Mouse (Mus musculus): ENCODE measurements around the gene Ppp1r14b.

DNA sequence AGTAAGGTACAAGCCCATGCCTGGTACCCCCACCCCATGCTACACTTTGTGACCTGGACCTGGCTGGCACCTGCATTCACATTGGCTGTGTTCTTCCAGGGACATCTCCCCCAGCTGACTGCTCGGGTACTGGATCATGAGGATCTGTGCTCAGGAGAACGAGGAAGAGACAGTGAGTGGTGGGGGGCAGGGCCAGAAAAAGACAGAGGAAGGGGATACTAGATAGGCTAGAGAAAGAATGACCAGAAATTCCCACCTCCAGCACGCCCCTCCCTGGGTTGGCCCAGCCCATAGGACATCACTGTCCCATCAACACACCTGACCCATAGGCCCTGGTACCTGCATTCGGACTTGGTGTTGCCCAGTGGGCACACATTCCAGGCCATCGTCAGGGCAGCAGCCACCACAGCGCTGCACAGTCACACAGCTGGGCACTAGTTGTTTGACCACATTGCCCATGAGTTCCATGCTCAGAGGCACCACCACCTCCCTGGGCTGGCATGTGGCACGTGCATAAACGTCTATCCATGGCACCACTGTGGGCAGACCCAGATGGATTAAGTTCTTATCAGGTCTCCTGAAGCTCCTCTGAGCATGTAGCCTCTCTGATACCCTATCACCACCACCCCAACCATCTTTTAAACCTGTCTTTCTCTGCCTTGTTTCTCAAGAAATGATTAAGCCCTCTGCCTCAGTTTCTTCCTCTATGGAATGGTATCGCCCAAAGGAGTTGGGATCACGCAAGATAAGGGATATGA lies 11.4 kb downstream of the Ppp1r14b start:
- TF ChIP-seq POLR2A (IDR thresholded peaks at IDR 0.05; ENCODE audit: borderline replicate concordance, extremely low read depth, insufficient read depth, insufficient read length, poor library complexity, severe bottlenecking) (no peak), CTCF (IDR thresholded peaks at IDR 0.05; ENCODE audit: borderline replicate concordance, extremely low read depth, insufficient read depth, insufficient read length) (no peak)
